22 mouse cellular contexts compared by ENCODE assay signal in the genomic region with DNA sequence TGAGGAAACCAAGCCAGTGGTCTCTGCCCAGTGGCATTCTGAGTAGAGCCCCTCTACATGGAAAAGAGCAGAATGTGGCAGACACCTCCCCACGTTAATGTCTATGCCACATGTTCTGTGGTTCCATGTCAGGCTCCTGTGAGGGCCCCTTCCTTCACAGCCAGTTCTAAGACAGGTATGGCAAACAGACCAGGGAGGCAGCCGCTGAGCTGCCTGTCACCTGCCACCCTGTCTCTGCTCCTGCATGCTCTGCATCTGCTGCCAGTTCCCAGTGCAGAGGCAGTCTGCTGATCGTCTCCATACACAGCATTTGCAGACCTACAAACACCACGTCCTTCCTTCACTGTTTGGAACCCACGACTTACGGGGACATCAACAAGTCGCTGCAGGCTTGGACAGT. TPM values are rescaled to one million over a fixed set of nuclear protein-coding genes. Genes with fewer than 3 reads are reported as not detected.
DNase-seq lines count a peak whose midpoint lies in the region; ATAC-seq lines count a peak whose summit lies in the region.
"Had no signal": no experiment of that assay in that cellular context is flagged by ENCODE, and none has a peak within 500 bp of the region (broad histone marks: within the 10 kb centered on the region; RNA-seq: fewer than 3 reads in every experiment).

No protein-coding gene starts in this region.

- no peaks in the 10 kb centered on the region for H3K27me3 ChIP-seq in heart, embryonic 11.5 days (ENCODE audit: control insufficient read depth, insufficient read depth, low read length)
- no peaks in the 10 kb centered on the region for H3K27me3 ChIP-seq in heart, embryonic 16.5 days (ENCODE audit: control insufficient read depth, insufficient read depth, low read length)
- H3K27me3 ChIP-seq in kidney, embryonic 16.5 days (ENCODE audit: insufficient read depth, low read length), result no peaks in the 10 kb centered on the region
- no peaks in the 10 kb centered on the region for H3K27me3 ChIP-seq in forebrain, embryonic 13.5 days
- H3K27me3 ChIP-seq: embryonic facial prominence, embryonic 13.5 days; forebrain, embryonic 12.5 days; intestine, embryonic 15.5 days; Patski had no signal

- H3K4me1 ChIP-seq in heart, embryonic 11.5 days (ENCODE audit: control insufficient read depth, insufficient read depth, low read length), result peaks cover 48% of the 10 kb centered on the region
- H3K4me1 ChIP-seq in heart, embryonic 16.5 days (ENCODE audit: control insufficient read depth, insufficient read depth, low read length), result peaks cover 31% of the 10 kb centered on the region
- no peaks in the 10 kb centered on the region for H3K4me1 ChIP-seq in kidney, embryonic 16.5 days (ENCODE audit: insufficient read depth, low read length)
- no peaks in the 10 kb centered on the region for H3K4me1 ChIP-seq in forebrain, embryonic 13.5 days
- H3K4me1 ChIP-seq: hindbrain, embryonic 13.5 days; intestine, embryonic 15.5 days had no signal

- no peaks in the 10 kb centered on the region for H3K9me3 ChIP-seq in heart, embryonic 11.5 days (replicated peaks; ENCODE audit: control insufficient read depth, low read length)
- no peaks in the 10 kb centered on the region for H3K9me3 ChIP-seq in heart, embryonic 16.5 days (replicated peaks; ENCODE audit: control insufficient read depth, low read length)
- no peaks in the 10 kb centered on the region for H3K9me3 ChIP-seq in kidney, embryonic 16.5 days (ENCODE audit: low read length)
- H3K9me3 ChIP-seq in forebrain, embryonic 13.5 days (replicated peaks), result no peaks in the 10 kb centered on the region
- H3K9me3 ChIP-seq: embryonic facial prominence, embryonic 13.5 days; forebrain, embryonic 12.5 days; hindbrain, embryonic 13.5 days; intestine, embryonic 15.5 days had no signal

- no peak overlapping the region for H3K4me2 ChIP-seq in heart, embryonic 11.5 days
- H3K4me2 ChIP-seq in heart, embryonic 16.5 days (ENCODE audit: low read depth, low read length), result no peak overlapping the region
- H3K4me2 ChIP-seq in kidney, embryonic 16.5 days (replicated peaks; ENCODE audit: low read depth, low read length), result no peak overlapping the region
- H3K4me2 ChIP-seq in forebrain, embryonic 13.5 days, result no peak overlapping the region
- H3K4me2 ChIP-seq: embryonic facial prominence, embryonic 13.5 days; forebrain, embryonic 12.5 days; hindbrain, embryonic 13.5 days; intestine, embryonic 15.5 days had no signal

- no peak overlapping the region for H3K27ac ChIP-seq in heart, embryonic 11.5 days (ENCODE audit: low read depth, low read length)
- H3K27ac ChIP-seq in heart, embryonic 16.5 days (ENCODE audit: low read length), result peak overlapping the region; percentile 54; the same call in 1 of the 2 replicates
- H3K27ac ChIP-seq in kidney, embryonic 16.5 days (ENCODE audit: low read length), result no peak overlapping the region
- no peak overlapping the region for H3K27ac ChIP-seq in forebrain, embryonic 13.5 days
- H3K27ac ChIP-seq: embryonic facial prominence, embryonic 13.5 days; forebrain, embryonic 12.5 days; hindbrain, embryonic 13.5 days; intestine, embryonic 15.5 days had no signal

- DNase-seq in heart, adult 9 months (ENCODE audit: low spot score in 2 of 2), result no peak
- DNase-seq in heart, adult 18-20 months, result no peak
- peak; percentile 47 for DNase-seq in naive thymus-derived CD4-positive, alpha-beta T cell, adult 2 months (ENCODE audit: low read depth)
- DNase-seq in thymus, postnatal 14 days, result peak; percentile 71
- DNase-seq: adrenal gland, adult 2 months; adrenal gland, postnatal 25 days; cerebellum, adult 18-20 months; cerebellum, adult 9-11 months; cerebellum, postnatal 36 days; forebrain, postnatal 0 days; gastrocnemius, postnatal 14 days; kidney, adult 18-20 months had no signal

- WGBS in heart, embryonic 11.5 days (ENCODE audit: insufficient replicate concordance), result 76% methylated on average over 7 of the region's 7 CpGs
- 76% methylated on average over 7 of the region's 7 CpGs for WGBS in heart, embryonic 16.5 days
- WGBS in kidney, embryonic 16.5 days, result 90% methylated on average over 7 of the region's 7 CpGs
- 92% methylated on average over 7 of the region's 7 CpGs for WGBS in forebrain, embryonic 13.5 days

- H3K9ac ChIP-seq in heart, embryonic 11.5 days (ENCODE audit: low read depth, low read length), result 0 out of 2 replicates have a peak overlapping the region, but pooled peaks have one; percentile 16
- no peak overlapping the region for H3K9ac ChIP-seq in heart, embryonic 16.5 days (ENCODE audit: low read length)
- H3K9ac ChIP-seq in kidney, embryonic 16.5 days (replicated peaks; ENCODE audit: low read length), result no peak overlapping the region
- no peak overlapping the region for H3K9ac ChIP-seq in forebrain, embryonic 13.5 days
- H3K9ac ChIP-seq: embryonic facial prominence, embryonic 13.5 days; forebrain, embryonic 12.5 days; forebrain, postnatal 0 days; hindbrain, embryonic 13.5 days; intestine, embryonic 15.5 days had no signal

- no peak for ATAC-seq in heart, embryonic 11.5 days (replicated peaks; ENCODE audit: insufficient number of reproducible peaks, low FRiP score, low TSS enrichment)
- ATAC-seq in heart, embryonic 16.5 days (replicated peaks; ENCODE audit: extremely low read depth, insufficient read depth, low FRiP score), result no peak
- ATAC-seq in kidney, embryonic 16.5 days (ENCODE audit: low FRiP score, low TSS enrichment), result no peak
- ATAC-seq in forebrain, embryonic 13.5 days, result no peak
- ATAC-seq: activated CD4-positive, CD25-positive, alpha-beta regulatory T cell, adult 4 months; forebrain, postnatal 0 days; intestine, embryonic 15.5 days; Patski had no signal

- H3K36me3 ChIP-seq in heart, embryonic 11.5 days (ENCODE audit: control insufficient read depth, insufficient read depth, low read length), result peaks cover 20% of the 10 kb centered on the region
- peaks cover 29% of the 10 kb centered on the region for H3K36me3 ChIP-seq in heart, embryonic 16.5 days (ENCODE audit: control insufficient read depth, insufficient read depth)
- H3K36me3 ChIP-seq in kidney, embryonic 16.5 days (ENCODE audit: insufficient read depth, low read length), result peaks cover 42% of the 10 kb centered on the region
- H3K36me3 ChIP-seq in forebrain, embryonic 13.5 days (ENCODE audit: poor library complexity, severe bottlenecking), result peaks cover 61% of the 10 kb centered on the region

- no peak overlapping the region for H3K4me3 ChIP-seq in heart, embryonic 11.5 days (ENCODE audit: low read depth, low read length)
- no peak overlapping the region for H3K4me3 ChIP-seq in heart, embryonic 16.5 days (ENCODE audit: low read length)
- H3K4me3 ChIP-seq in kidney, embryonic 16.5 days (ENCODE audit: low read length), result no peak overlapping the region
- H3K4me3 ChIP-seq in forebrain, embryonic 13.5 days, result no peak overlapping the region
- H3K4me3 ChIP-seq: embryonic facial prominence, embryonic 13.5 days; forebrain, embryonic 12.5 days; hindbrain, embryonic 13.5 days; intestine, embryonic 15.5 days had no signal

RNA-seq across cellular contexts. Expression of gene Fam78a, which starts 32.2 kb away (rescaled TPM):
- polyA plus RNA-seq in heart, embryonic 11.5 days (2014; fragmentation: Nextera tagmentation; extraction: Ambion mirVana), result 43.1 and 43.7 TPM in 2 replicates
- 27.6 and 30.1 TPM in 2 replicates for polyA plus RNA-seq in heart, embryonic 16.5 days (2015; fragmentation: Nextera tagmentation; extraction: Ambion mirVana)
- 10 to 100 TPM; 15.0 to 23.0 TPM for total RNA-seq in heart, adult 18-20 months (2021)
- 1.6 and 1.8 TPM in 2 replicates for polyA plus RNA-seq in kidney, embryonic 16.5 days (2015; fragmentation: Nextera tagmentation; extraction: Ambion mirVana)
- polyA plus RNA-seq in forebrain, embryonic 13.5 days (2015; fragmentation: Nextera tagmentation; extraction: Ambion mirVana), result 0.36 and 0.73 TPM in 2 replicates

RNA-seq across cellular contexts. Expression of gene Plpp7, which starts 42.9 kb away (rescaled TPM):
- 10.0 and 11.7 TPM in 2 replicates for polyA plus RNA-seq in heart, embryonic 11.5 days (2014; fragmentation: Nextera tagmentation; extraction: Ambion mirVana)
- polyA plus RNA-seq in heart, embryonic 16.5 days (2015; fragmentation: Nextera tagmentation; extraction: Ambion mirVana), result 19.7 and 21.4 TPM in 2 replicates
- 10 to 100 TPM; 27.3 to 38.3 TPM for total RNA-seq in heart, adult 18-20 months (2021)
- polyA plus RNA-seq in kidney, embryonic 16.5 days (2015; fragmentation: Nextera tagmentation; extraction: Ambion mirVana), result 6.8 and 7.8 TPM in 2 replicates
- 10.3 and 11.9 TPM in 2 replicates for polyA plus RNA-seq in forebrain, embryonic 13.5 days (2015; fragmentation: Nextera tagmentation; extraction: Ambion mirVana)
- polyA plus RNA-seq: activated CD4-positive, CD25-positive, alpha-beta regulatory T cell, adult 4 months had no signal

Comparison
In these comparisons a context has a peak if more than half of its experiments do, and no peak if none do; other contexts are left out.
1. DNase-seq: peak in naive thymus-derived CD4-positive, alpha-beta T cell, adult 2 months (single experiment) and thymus, postnatal 14 days (single experiment); none in heart, adult 9 months (0 of 2) and heart, adult 18-20 months (0 of 2).
2. RNA of gene Fam78a, which starts 32.2 kb away (polyA plus RNA-seq): 43.1 to 43.7 TPM in heart, embryonic 11.5 days and 27.6 to 30.1 TPM in heart, embryonic 16.5 days; 1.6 to 1.8 TPM in kidney, embryonic 16.5 days and 0.36 to 0.73 TPM in forebrain, embryonic 13.5 days; every median in the first group is over 10 times any median in the second.